8 mouse cellular contexts compared by ENCODE assay signal in genomic region chr10:68192824-68193255, GRCm38 (mm10).
DNase-seq lines count a peak whose midpoint lies in the region; ATAC-seq and TF ChIP-seq lines count a peak whose summit lies in the region.

No protein-coding gene starts in this region.

- WGBS in kidney, embryonic 14.5 days: 38% methylated on average over 3 of the region's 3 CpGs
- 46% methylated on average over 3 of the region's 3 CpGs for WGBS in intestine, postnatal 0 days
- 34% methylated on average over 3 of the region's 3 CpGs for WGBS in small intestine, adult 2 months

- H3K36me3 ChIP-seq in kidney, embryonic 14.5 days (ENCODE audit: control insufficient read depth, insufficient read depth, low read length): no peaks in the 10 kb centered on the region; the same call in 1 of the 2 replicates
- no peaks in the 10 kb centered on the region; the same call in 1 of the 2 replicates for H3K36me3 ChIP-seq in intestine, postnatal 0 days (ENCODE audit: control insufficient read depth, insufficient read depth)
- H3K36me3 ChIP-seq in small intestine, adult 2 months (ENCODE audit: control insufficient read depth, insufficient read depth, low read length): no peaks in the 10 kb centered on the region; the same call in 1 of the 2 replicates

- no peak overlapping the region for H3K4me3 ChIP-seq in kidney, embryonic 14.5 days (ENCODE audit: low read length)
- H3K4me3 ChIP-seq in intestine, postnatal 0 days (ENCODE audit: low read depth, low read length): no peak overlapping the region
- no peak overlapping the region for H3K4me3 ChIP-seq in small intestine, adult 2 months (ENCODE audit: low read depth, low read length)

- no peak for DNase-seq in kidney, postnatal 25 days
- peak; percentile 66 for DNase-seq in adipocyte (ENCODE audit: low spot score)
- no peak for DNase-seq in left cerebral cortex, adult 18-20 months (ENCODE audit: low spot score in 2 of 2)
- no peak for DNase-seq in layer of hippocampus, postnatal 25 days (ENCODE audit: extremely low spot score in 1 of 2, low spot score in 1 of 2)

- TF ChIP-seq CTCF in intestine, postnatal 0 days (IDR thresholded peaks at IDR 0.05; ENCODE audit: low read depth): no peak
- no peak for TF ChIP-seq CTCF in small intestine, adult 2 months (IDR thresholded peaks at IDR 0.05; ENCODE audit: extremely low read depth, insufficient read length, insufficient replicate concordance, low read depth, low read length)

- TF ChIP-seq POLR2A in small intestine, adult 2 months (IDR thresholded peaks at IDR 0.05; ENCODE audit: low read depth, low read length): no peak

- ATAC-seq in kidney, embryonic 14.5 days (ENCODE audit: low FRiP score, low TSS enrichment): 0 out of 2 replicates have a peak, but pooled peaks have one; percentile 60
- ATAC-seq in granulocyte monocyte progenitor cell, adult 5-6 weeks (replicated peaks; ENCODE audit: poor library complexity, severe bottlenecking): peak; percentile 82
- no peak for ATAC-seq in intestine, postnatal 0 days

- peak overlapping the region; percentile 55; the same call in 1 of the 2 replicates for H3K27ac ChIP-seq in kidney, embryonic 14.5 days (ENCODE audit: low read depth, low read length)
- H3K27ac ChIP-seq in intestine, postnatal 0 days (ENCODE audit: low read depth, low read length): no peak overlapping the region
- peak overlapping the region; percentile 63 for H3K27ac ChIP-seq in small intestine, adult 2 months (ENCODE audit: insufficient read depth, low read depth, low read length)

- no peak overlapping the region for H3K4me2 ChIP-seq in kidney, embryonic 14.5 days (replicated peaks; ENCODE audit: low read depth, low read length)
- peak overlapping the region; percentile 52; the same call in 1 of the 2 replicates for H3K4me2 ChIP-seq in intestine, postnatal 0 days (replicated peaks; ENCODE audit: low read depth)

- H3K4me1 ChIP-seq in kidney, embryonic 14.5 days (ENCODE audit: control insufficient read depth, insufficient read depth, low read length): peaks cover 14% of the 10 kb centered on the region; the same call in 1 of the 2 replicates
- H3K4me1 ChIP-seq in intestine, postnatal 0 days (replicated peaks; ENCODE audit: control insufficient read depth, insufficient read depth, low read length): no peaks in the 10 kb centered on the region; the same call in 1 of the 2 replicates
- no peaks in the 10 kb centered on the region; the same call in 1 of the 2 replicates for H3K4me1 ChIP-seq in small intestine, adult 2 months (ENCODE audit: control insufficient read depth, insufficient read depth, insufficient read length, low read length)

- H3K27me3 ChIP-seq in kidney, embryonic 14.5 days (ENCODE audit: control insufficient read depth, insufficient read depth, low read length): no peaks in the 10 kb centered on the region
- no peaks in the 10 kb centered on the region for H3K27me3 ChIP-seq in intestine, postnatal 0 days (replicated peaks; ENCODE audit: control insufficient read depth, insufficient read depth, low read length)
- no peaks in the 10 kb centered on the region for H3K27me3 ChIP-seq in small intestine, adult 2 months (ENCODE audit: control insufficient read depth, insufficient read depth, low read length)

- no peaks in the 10 kb centered on the region for H3K9me3 ChIP-seq in kidney, embryonic 14.5 days (ENCODE audit: control insufficient read depth, low read length)
- H3K9me3 ChIP-seq in intestine, postnatal 0 days (ENCODE audit: control insufficient read depth): no peaks in the 10 kb centered on the region

- H3K9ac ChIP-seq in kidney, embryonic 14.5 days (ENCODE audit: low read depth, low read length): no peak overlapping the region
- H3K9ac ChIP-seq in intestine, postnatal 0 days (ENCODE audit: low read depth, low read length): no peak overlapping the region
